Mouse (Mus musculus) small intestine, adult 2 months (tissue): ENCODE results near the gene Eps15l1.

Experiments
- CTCF ChIP-seq: fragments of 200-500 bp; IDR thresholded peaks from 2 replicates; pipeline ENCODE4 v1.5.1; 2012; ENCODE audit warnings: low read depth, mild to moderate bottlenecking, control low read depth, inconsistent platforms, low read length, moderate library complexity, mixed read lengths; ENCODE audit not compliant: insufficient replicate concordance, insufficient read length; ENCODE audit errors: extremely low read depth
- POLR2A ChIP-seq: fragments of 200-500 bp; IDR thresholded peaks from 2 replicates; pipeline ENCODE4 v1.6.1; 2012; ENCODE audit warnings: low read depth, mild to moderate bottlenecking, control low read depth, inconsistent platforms, low read length, moderate library complexity

GRCm38 (mm10) chr8:72322471-72322889 lies 98.8 kb downstream of the Eps15l1 start:
- TF ChIP-seq POLR2A (no peak), CTCF (no peak)
